Mouse (Mus musculus) mammary gland, adult 2 months (tissue): ENCODE measurements around the gene Gm33815. TPM values are rescaled to one million over a fixed set of nuclear protein-coding genes. Genes with fewer than 3 reads are reported as not detected.

ENCODE experiments used
- polyA plus RNA-seq: library from polyadenylated mRNA; depleted of rRNA; stranded (reverse); fragments of >200 nt; gene quantifications from 2 replicates; pipeline ENCODE4 v1.2.3, GENCODE M21; 2012; ENCODE audit warnings: low replicate concordance; rRNA removed

Gm33815 gene
- not detected in 2 replicates for polyA plus RNA-seq

GRCm38 (mm10) chrY:69320832-69321231 is at the start of gene Gm33815:
Gene Gm33815 (plus strand): TSS chrY:69321132.

